Mouse (Mus musculus): Measurements from ENCODE around the gene Cabp2.
"Not testable (repeated sequence)": the region's sequence is repeated elsewhere in the genome, so short reads cannot be mapped to it uniquely, and the experiment has no call there.

Gene Cabp2

GRCm38 (mm10) chr19:4126759-4127495 is 45.5 kb downstream of the Cabp2 start:
- DNase-seq = no peak

- DNase-seq = no peak
Observed at GRCm38 (mm10) chr19:4129462-4129861, 48.1 kb downstream of the Cabp2 start.

GRCm38 (mm10) chr19:4130106-4130505 is 48.7 kb downstream of the Cabp2 start:
- no peak for DNase-seq

GRCm38 (mm10) chr19:4131075-4131474 is 49.7 kb downstream of the Cabp2 start:
- no peak for DNase-seq

GRCm38 (mm10) chr19:4131768-4132167 is 50.4 kb downstream of the Cabp2 start:
- DNase-seq = no peak

GRCm38 (mm10) chr19:4134354-4134753 is 53.0 kb downstream of the Cabp2 start:
- no peak for DNase-seq

GRCm38 (mm10) chr19:4135229-4135962 is 54.0 kb downstream of the Cabp2 start:
- not testable (repeated sequence) for DNase-seq

GRCm38 (mm10) chr19:4135963-4136345 is 54.6 kb downstream of the Cabp2 start:
- not testable (repeated sequence) for DNase-seq

- DNase-seq = no peak
Observed at GRCm38 (mm10) chr19:4136463-4136862, 55.1 kb downstream of the Cabp2 start.

All from kidney, postnatal 14 days (tissue).